Mouse (Mus musculus): ENCODE results near the gene Kctd5. TPM values are rescaled to one million over a fixed set of nuclear protein-coding genes. Genes with fewer than 3 reads are reported as not detected.

Kctd5 gene
- polyA plus RNA-seq, 1 experiment from 2014 or later: 34.3 TPM

DNA sequence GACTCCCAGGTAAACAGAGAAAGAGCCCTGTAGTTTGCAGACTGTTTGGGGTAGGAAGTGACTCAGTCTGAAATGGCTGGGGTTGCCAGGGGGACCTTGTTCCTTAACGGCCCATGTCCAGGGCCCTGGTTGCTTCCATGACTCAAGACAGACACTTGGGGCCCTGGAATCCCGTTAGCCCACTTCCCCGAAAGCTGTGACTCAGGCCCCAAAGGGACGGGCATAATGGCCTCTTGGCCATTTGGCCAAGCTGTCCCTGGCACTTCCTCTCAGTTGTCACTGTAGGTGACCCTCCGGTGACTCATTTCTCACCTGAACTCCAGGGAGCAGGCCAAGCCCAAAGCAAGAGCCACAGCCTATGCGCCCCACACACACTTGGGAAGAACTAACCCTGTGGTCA lies 74.9 kb downstream of the Kctd5 start:
- Histone ChIP-seq H3K4me2 (replicated peaks; ENCODE audit: low read depth, low read length) (no peak overlapping the region), H3K9ac (replicated peaks; ENCODE audit: low read depth) (no peak overlapping the region), H3K4me3 (ENCODE audit: low read depth, low read length) (no peak overlapping the region), H3K27ac (ENCODE audit: low read length) (no peak overlapping the region), H3K36me3 (ENCODE audit: insufficient read depth, low read length) (no peaks in the 10 kb centered on the region), H3K9me3 (ENCODE audit: low read length) (no peaks in the 10 kb centered on the region), H3K27me3 (replicated peaks; ENCODE audit: insufficient read depth, low read length) (0 out of 2 replicates have a peak, but pooled peaks cover 5% of the 10 kb centered on the region), H3K4me1 (ENCODE audit: insufficient read depth, low read depth, low read length) (no peaks in the 10 kb centered on the region)
- peak; percentile 23; the same call in 1 of the 2 replicates for ATAC-seq
- TF ChIP-seq CTCF (IDR thresholded peaks at IDR 0.05): no peak
- DNase-seq (ENCODE audit: low spot score): peak; percentile 48
- WGBS: 38% methylated on average over 6 of the region's 6 CpGs

DNA sequence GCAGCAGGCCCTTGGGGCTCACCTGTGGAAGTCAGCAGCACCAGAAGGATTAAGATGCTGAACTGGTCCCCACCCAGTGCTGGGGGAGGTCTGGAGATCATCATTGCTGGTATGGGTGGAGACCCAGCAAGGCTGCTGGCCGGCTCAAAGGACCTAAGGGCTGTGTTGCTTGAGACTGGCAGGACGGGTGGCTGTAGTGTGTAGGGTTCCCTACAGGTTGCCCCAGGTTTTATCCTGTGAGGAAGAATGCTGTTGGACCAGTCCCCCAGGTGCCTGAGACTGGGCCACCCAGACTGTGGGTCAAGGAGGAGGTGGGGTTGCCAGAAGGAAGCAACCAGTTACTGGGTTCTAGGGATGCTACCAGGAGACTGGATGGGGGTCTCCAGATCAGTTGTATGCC lies 75.4 kb downstream of the Kctd5 start, which contains the start of gene Prss22:
Gene Prss22, minus strand, starts transcription at position 200 of the 400 bp plus-strand sequence.
- WGBS: 46% methylated on average over 2 of the region's 2 CpGs
- peak; percentile 28 for DNase-seq (ENCODE audit: low spot score)

More for the DNA sequence above, 75.4 kb downstream of the Kctd5 start, which contains the start of gene Prss22:
- no peak within 1 kb of the TSS for H3K4me3 ChIP-seq (ENCODE audit: low read depth, low read length)
- H3K36me3 ChIP-seq (ENCODE audit: insufficient read depth, low read length): no peaks in the 10 kb centered on the region
- H3K9ac ChIP-seq (replicated peaks; ENCODE audit: low read depth): no peak within 1 kb of the TSS
- no peaks in the 10 kb centered on the region for H3K9me3 ChIP-seq (ENCODE audit: low read length)
- no peak within 1 kb of the TSS for H3K4me2 ChIP-seq (replicated peaks; ENCODE audit: low read depth, low read length)
- no peaks in the 10 kb centered on the region; the same call in 1 of the 2 replicates for H3K4me1 ChIP-seq (ENCODE audit: insufficient read depth, low read depth, low read length)
- TF ChIP-seq CTCF (IDR thresholded peaks at IDR 0.05): no peak
- TF ChIP-seq EP300 (IDR thresholded peaks at IDR 0.05): no peak
- H3K27ac ChIP-seq (ENCODE audit: low read length): no peak within 1 kb of the TSS
- peak; percentile 35 for ATAC-seq
- H3K27me3 ChIP-seq (replicated peaks; ENCODE audit: insufficient read depth, low read length): 0 out of 2 replicates have a peak, but pooled peaks cover 5% of the 10 kb centered on the region

Small RNA genes within 50 kb of the gene (microRNA-seq; reads per million reads assigned to microRNA genes)
- not detected for gene Gm27700

Other genes starting within 250 kb of the Kctd5 start
- gene Elob, start 244.3 kb downstream of the Kctd5 start, polyA plus RNA-seq (2015; fragmentation: Nextera tagmentation; extraction: Ambion mirVana): 803 and 893 TPM in 2 replicates
- not detected in 2 replicates for gene Prss33, start 237.4 kb downstream of the Kctd5 start, polyA plus RNA-seq (2015; fragmentation: Nextera tagmentation; extraction: Ambion mirVana)
- gene Prss32, start 229.6 kb downstream of the Kctd5 start, polyA plus RNA-seq (2015; fragmentation: Nextera tagmentation; extraction: Ambion mirVana): not detected in 2 replicates
- 0.40 and 0.63 TPM in 2 replicates for gene Prss41, start 229.3 kb downstream of the Kctd5 start, polyA plus RNA-seq (2015; fragmentation: Nextera tagmentation; extraction: Ambion mirVana)
- not detected in 2 replicates for gene Prss21, start 205.4 kb downstream of the Kctd5 start, polyA plus RNA-seq (2015; fragmentation: Nextera tagmentation; extraction: Ambion mirVana)
- gene Dcpp1, start 192.6 kb downstream of the Kctd5 start, polyA plus RNA-seq (2015; fragmentation: Nextera tagmentation; extraction: Ambion mirVana): 0.25 TPM in 1 of 2 replicates, not detected in the other
- gene Dcpp2, start 192.6 kb downstream of the Kctd5 start, polyA plus RNA-seq (2015; fragmentation: Nextera tagmentation; extraction: Ambion mirVana): not detected in 2 replicates
- gene Dcpp3, start 156.0 kb downstream of the Kctd5 start, polyA plus RNA-seq (2015; fragmentation: Nextera tagmentation; extraction: Ambion mirVana): 0.35 and 0.64 TPM in 2 replicates
- gene Sbp, start 131.8 kb downstream of the Kctd5 start, polyA plus RNA-seq (2015; fragmentation: Nextera tagmentation; extraction: Ambion mirVana): not detected in 2 replicates
- gene Sbpl, start 118.2 kb downstream of the Kctd5 start, polyA plus RNA-seq (2015; fragmentation: Nextera tagmentation; extraction: Ambion mirVana): not detected in 2 replicates
- gene Prss30, start 92.9 kb downstream of the Kctd5 start, polyA plus RNA-seq (2015; fragmentation: Nextera tagmentation; extraction: Ambion mirVana): 0.18 and 0.47 TPM in 2 replicates
- gene Prss22, start 75.4 kb downstream of the Kctd5 start, polyA plus RNA-seq (2015; fragmentation: Nextera tagmentation; extraction: Ambion mirVana): 0.57 and 0.77 TPM in 2 replicates
- gene Prss27, start 35.3 kb downstream of the Kctd5 start, polyA plus RNA-seq (2015; fragmentation: Nextera tagmentation; extraction: Ambion mirVana): 0.18 TPM in 2 replicates
- 26.4 and 32.3 TPM in 2 replicates for gene Pdpk1, start 77.4 kb upstream of the Kctd5 start, polyA plus RNA-seq (2015; fragmentation: Nextera tagmentation; extraction: Ambion mirVana)
- 44.1 and 44.2 TPM in 2 replicates for gene Amdhd2, start 90.3 kb upstream of the Kctd5 start, polyA plus RNA-seq (2015; fragmentation: Nextera tagmentation; extraction: Ambion mirVana)
- gene Atp6v0c, start 96.2 kb upstream of the Kctd5 start, polyA plus RNA-seq (2015; fragmentation: Nextera tagmentation; extraction: Ambion mirVana): 566 and 620 TPM in 2 replicates
- gene Tbc1d24, start 132.1 kb upstream of the Kctd5 start, polyA plus RNA-seq (2015; fragmentation: Nextera tagmentation; extraction: Ambion mirVana): 1.8 and 1.9 TPM in 2 replicates
- gene Ntn3, start 136.0 kb upstream of the Kctd5 start, polyA plus RNA-seq (2015; fragmentation: Nextera tagmentation; extraction: Ambion mirVana): 2.3 and 2.5 TPM in 2 replicates
- 5.3 and 6.3 TPM in 2 replicates for gene Tedc2, start 147.4 kb upstream of the Kctd5 start, polyA plus RNA-seq (2015; fragmentation: Nextera tagmentation; extraction: Ambion mirVana)
- gene Ccnf, start 178.0 kb upstream of the Kctd5 start, polyA plus RNA-seq (2015; fragmentation: Nextera tagmentation; extraction: Ambion mirVana): 2.8 and 4.5 TPM in 2 replicates

Measured in lung, postnatal 0 days (tissue).